Mouse (Mus musculus): Measurements from ENCODE around the gene Il13ra2. TPM values are rescaled to one million over a fixed set of nuclear protein-coding genes. Genes with fewer than 3 reads are reported as not detected.

Il13ra2 gene
- polyA plus RNA-seq (2012; rRNA removed; ENCODE audit: low replicate concordance), result not detected in 2 replicates

GRCm38 (mm10) chrX:147429129-147429528 is at the start of gene Il13ra2:
Il13ra2 (minus strand) TSS chrX:147429192.

DNA sequence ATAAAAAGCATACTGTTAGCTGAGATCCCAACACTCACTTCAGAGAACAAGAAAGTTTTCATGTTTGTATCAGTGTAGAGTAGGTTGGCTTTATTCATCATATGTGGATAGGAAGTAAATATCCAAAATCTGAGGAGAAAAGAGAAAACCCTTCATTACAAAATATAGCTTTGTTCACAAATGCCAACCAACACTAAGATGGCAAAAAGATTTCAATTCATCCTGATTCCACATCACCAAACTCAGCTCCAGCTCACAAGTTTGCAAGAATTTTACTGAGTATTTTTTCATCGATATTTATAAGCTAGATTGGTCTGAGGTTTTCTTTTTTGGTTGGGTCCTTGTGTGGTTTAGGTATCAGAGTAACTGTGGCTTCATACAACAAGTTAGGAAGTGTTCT is 24.6 kb upstream of the Il13ra2 start, which contains the start of gene Vmn1r239-ps:
TSS of gene Vmn1r239-ps (minus strand) at position 101 of the 400 bp plus-strand sequence.

Other genes with a start within 250 kb of the Il13ra2 start
- gene Vmn1r239-ps, start 24.5 kb upstream of the Il13ra2 start, polyA plus RNA-seq (2012; rRNA removed; ENCODE audit: low replicate concordance), result not detected in 2 replicates
- gene Lrch2, start 124.9 kb upstream of the Il13ra2 start, polyA plus RNA-seq (2012; rRNA removed; ENCODE audit: low replicate concordance), result 0.04 TPM in 2 replicates